Mouse (Mus musculus) bone marrow macrophage, adult 2 months (primary cell): Measurements from ENCODE around the gene Nol9. TPM values are rescaled to one million over a fixed set of nuclear protein-coding genes. Genes with fewer than 3 reads are reported as not detected.
A peak's percentile ranks its signal among the peaks of the same experiment; 100 is the strongest.
"Not testable (repeated sequence)": the region's sequence is repeated elsewhere in the genome, so short reads cannot be mapped to it uniquely, and the experiment has no call there.

ENCODE experiments used
- H3K27ac ChIP-seq: 2 replicates; pipeline ENCODE4 v1.5.1; 2012; ENCODE audit warnings: low read depth, low read length; ENCODE audit not compliant: insufficient read depth
- H3K4me1 ChIP-seq: 2 replicates; pipeline ENCODE4 v1.6.1; 2012; ENCODE audit warnings: low read length; ENCODE audit not compliant: control insufficient read depth, insufficient read depth
- H3K4me3 ChIP-seq: 2 replicates; pipeline ENCODE4 v1.5.1; 2012; ENCODE audit warnings: mild to moderate bottlenecking, low read length, moderate library complexity; ENCODE audit not compliant: insufficient read depth
- CTCF ChIP-seq: IDR thresholded peaks from 2 replicates; pipeline ENCODE4 v1.5.1; 2012; ENCODE audit warnings: low read depth, mild to moderate bottlenecking, low read length, moderate library complexity
- POLR2A ChIP-seq: IDR thresholded peaks from 2 replicates; pipeline ENCODE4 v1.6.1; 2012; ENCODE audit warnings: mild to moderate bottlenecking, low read depth, low read length, borderline replicate concordance
- polyA plus RNA-seq: library from polyadenylated mRNA; stranded (reverse); fragments of >200 nt; gene quantifications from 2 replicates; pipeline ENCODE4 v1.2.4, GENCODE M21; 2012; ENCODE audit not compliant: missing spikeins, insufficient read depth, insufficient read length

The Nol9 gene
- polyA plus RNA-seq, 1 experiment, result 11.1 TPM

DNA sequence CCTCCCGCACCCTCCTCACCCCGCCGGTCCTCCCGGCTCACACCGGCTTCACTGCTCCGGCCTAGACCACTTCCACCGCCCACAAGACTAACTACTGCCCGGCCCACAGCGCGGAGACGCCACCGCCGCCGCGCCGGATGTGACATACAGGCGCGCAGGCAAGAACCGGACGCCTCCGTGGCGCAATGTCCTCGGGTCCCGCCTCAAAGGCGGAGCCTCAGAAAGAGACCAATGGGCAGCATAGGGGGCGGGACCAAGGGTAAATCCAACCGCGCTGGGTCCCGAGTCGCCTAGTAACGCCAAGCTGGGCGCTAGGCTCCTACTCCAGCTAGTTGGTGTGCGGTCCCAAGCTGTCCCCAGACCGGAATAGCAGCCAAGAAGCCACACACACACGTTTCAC is 11.6 kb upstream of the Nol9 start, which contains the start of gene Zbtb48:
TSS of gene Zbtb48 (minus strand) at position 148 of the 400 bp plus-strand sequence.
- TF ChIP-seq CTCF (no peak), POLR2A (no peak)
- Histone ChIP-seq H3K4me1 (peaks cover 9% of the 10 kb centered on the region), H3K27ac (peak within 1 kb of the TSS; percentile 29), H3K4me3 (peak within 1 kb of the TSS; percentile 75)

DNA sequence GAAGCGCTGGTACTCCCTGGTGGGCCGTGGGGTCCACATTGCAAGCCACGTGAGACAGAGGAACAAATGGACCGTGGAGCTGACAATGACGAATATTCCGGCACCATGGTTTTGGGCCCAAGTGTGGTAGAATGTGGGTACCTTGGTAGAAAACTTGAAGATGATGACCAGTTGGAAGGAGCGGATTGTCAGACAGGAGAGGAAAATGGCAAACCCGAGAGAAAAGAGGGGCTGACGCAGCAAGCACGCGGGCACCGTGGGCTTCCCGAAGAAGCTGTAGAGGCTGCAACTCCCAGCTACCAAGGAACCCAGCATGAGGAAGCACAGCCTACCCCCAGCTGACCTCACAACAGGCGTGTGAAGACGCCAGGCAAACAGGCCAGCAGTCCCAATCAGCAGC is 10.7 kb upstream of the Nol9 start:
- Histone ChIP-seq H3K27ac (no peak overlapping the region), H3K4me3 (no peak overlapping the region), H3K4me1 (peaks cover 9% of the 10 kb centered on the region)
- TF ChIP-seq POLR2A (no peak), CTCF (no peak)

DNA sequence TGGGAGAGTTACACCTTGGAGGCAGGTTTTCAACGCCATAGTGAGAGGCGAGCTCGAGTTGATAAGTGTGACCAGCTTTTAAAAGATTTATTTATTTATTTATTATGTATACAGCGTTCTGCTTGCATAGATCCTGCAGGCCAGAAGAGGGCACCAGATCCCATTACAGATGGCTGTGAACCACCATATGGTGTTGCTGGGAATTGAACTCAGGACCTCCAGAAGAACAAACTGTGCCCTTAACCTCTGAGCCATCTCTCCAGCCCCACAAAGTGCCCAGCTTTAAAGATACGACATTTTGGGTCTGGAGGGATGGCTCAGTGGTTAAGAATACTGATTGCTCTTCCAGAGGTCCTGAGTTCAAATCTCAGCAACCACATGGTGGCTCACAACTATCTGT is 10.0 kb upstream of the Nol9 start:
- H3K27ac ChIP-seq, result no peak overlapping the region
- TF ChIP-seq POLR2A (no peak), CTCF (no peak)
- H3K4me3 ChIP-seq, result no peak overlapping the region
- peaks cover 9% of the 10 kb centered on the region for H3K4me1 ChIP-seq

DNA sequence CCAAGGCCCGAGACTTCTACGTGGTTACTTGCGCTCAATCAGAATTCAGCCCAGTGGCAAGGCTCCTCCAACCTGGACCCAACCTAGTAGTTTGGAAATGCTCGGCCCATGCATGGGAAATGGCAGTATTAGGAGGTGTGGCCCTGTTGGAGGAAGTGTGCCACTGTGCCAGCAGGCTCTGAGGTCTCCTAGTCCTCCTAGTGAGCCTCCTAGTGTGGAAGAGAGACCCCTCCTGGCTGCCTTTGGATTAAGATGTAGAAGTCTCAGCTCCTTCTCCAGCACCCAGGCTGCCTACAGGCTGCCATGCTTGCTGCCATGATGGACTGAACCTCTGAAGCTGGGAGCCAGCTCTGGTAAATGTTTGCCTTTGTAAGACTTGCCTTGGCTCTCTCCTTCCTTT is 9.1 kb upstream of the Nol9 start:
- Histone ChIP-seq H3K4me3 (no peak overlapping the region), H3K27ac (no peak overlapping the region), H3K4me1 (peaks cover 9% of the 10 kb centered on the region)
- TF ChIP-seq POLR2A, result no peak
- TF ChIP-seq CTCF, result no peak

DNA sequence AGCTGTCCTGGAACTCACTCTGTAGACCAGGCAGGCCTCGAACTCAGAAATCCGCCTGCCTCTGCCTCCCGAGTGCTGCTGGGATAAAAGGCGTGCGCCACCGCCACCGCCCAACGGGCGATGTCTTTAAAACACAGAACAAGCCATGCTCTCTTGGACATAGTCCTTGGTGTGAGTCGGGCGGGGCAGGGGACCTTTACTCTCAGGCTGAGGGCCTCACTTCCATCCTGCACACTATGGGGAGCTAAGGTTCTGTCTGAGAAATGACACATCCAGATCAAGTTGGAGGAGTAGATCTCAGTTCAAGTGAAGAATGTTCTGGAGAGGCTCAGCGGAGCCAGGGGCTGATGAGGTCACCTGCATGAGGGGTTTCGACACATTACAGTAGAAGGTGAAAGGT is 6.2 kb upstream of the Nol9 start:
- TF ChIP-seq POLR2A (no peak), CTCF (no peak)
- Histone ChIP-seq H3K4me1 (peaks cover 2% of the 10 kb centered on the region), H3K4me3 (no peak overlapping the region), H3K27ac (no peak overlapping the region)

- not testable (repeated sequence) for H3K4me1 ChIP-seq, H3K4me3 ChIP-seq, H3K27ac ChIP-seq
Observed at GRCm38 (mm10) chr4:152036464-152036863, 2.7 kb upstream of the Nol9 start.

DNA sequence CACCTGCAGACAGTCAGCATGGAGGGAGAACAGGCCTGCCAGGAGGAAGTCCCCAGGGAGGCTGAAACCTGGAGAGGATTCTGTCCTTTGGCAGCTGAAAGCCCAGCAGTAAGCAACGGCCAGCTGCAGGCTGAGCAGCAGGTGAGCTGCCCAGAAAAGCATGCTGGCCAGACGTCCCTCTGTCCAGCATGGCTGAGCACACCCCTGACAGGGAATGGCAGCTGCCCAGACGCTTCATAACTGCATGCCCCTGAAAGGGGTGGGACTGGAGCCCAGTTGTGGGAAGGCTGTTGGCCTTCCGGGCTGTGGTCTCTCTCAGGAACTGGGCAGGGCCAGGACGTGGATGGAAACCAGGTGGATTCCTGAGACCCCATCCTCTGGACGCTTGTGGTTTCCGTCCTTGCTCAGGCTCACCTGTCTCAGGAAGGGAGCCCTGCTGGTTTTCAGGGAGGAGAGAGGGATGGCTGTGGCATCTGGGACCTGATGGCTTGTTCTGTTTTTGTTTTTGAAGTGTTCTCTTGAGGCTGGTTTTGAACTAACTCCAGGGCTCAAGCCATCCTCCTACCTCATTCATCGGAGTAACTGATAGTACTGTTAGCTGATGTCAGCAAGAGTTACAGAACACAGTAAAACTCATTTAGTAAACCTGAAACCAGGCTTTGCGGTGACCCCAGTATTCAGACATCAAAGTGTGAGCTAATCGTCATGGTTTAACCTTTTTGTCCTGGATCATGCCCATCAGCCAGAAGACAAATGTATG is 716 bp upstream of the Nol9 start, which contains the start of gene Tas1r1:
TSS of gene Tas1r1 (minus strand) at position 344 of the 760 bp plus-strand sequence.
- Histone ChIP-seq H3K4me3 (peak within 1 kb of the TSS; percentile 96), H3K4me1 (peaks cover 3% of the 10 kb centered on the region; the same call in 1 of the 2 replicates), H3K27ac (no peak within 1 kb of the TSS)

GRCm38 (mm10) chr4:152039831-152040310 is 750 bp downstream of the Nol9 start:
- Histone ChIP-seq H3K4me1 (peaks cover 3% of the 10 kb centered on the region; the same call in 1 of the 2 replicates), H3K27ac (no peak overlapping the region), H3K4me3 (peak overlapping the region; percentile 96)
- TF ChIP-seq POLR2A, result no peak
- no peak for TF ChIP-seq CTCF

More for the DNA sequence above, 716 bp upstream of the Nol9 start, which contains the start of gene Tas1r1:
- TF ChIP-seq POLR2A (no peak), CTCF (no peak)

DNA sequence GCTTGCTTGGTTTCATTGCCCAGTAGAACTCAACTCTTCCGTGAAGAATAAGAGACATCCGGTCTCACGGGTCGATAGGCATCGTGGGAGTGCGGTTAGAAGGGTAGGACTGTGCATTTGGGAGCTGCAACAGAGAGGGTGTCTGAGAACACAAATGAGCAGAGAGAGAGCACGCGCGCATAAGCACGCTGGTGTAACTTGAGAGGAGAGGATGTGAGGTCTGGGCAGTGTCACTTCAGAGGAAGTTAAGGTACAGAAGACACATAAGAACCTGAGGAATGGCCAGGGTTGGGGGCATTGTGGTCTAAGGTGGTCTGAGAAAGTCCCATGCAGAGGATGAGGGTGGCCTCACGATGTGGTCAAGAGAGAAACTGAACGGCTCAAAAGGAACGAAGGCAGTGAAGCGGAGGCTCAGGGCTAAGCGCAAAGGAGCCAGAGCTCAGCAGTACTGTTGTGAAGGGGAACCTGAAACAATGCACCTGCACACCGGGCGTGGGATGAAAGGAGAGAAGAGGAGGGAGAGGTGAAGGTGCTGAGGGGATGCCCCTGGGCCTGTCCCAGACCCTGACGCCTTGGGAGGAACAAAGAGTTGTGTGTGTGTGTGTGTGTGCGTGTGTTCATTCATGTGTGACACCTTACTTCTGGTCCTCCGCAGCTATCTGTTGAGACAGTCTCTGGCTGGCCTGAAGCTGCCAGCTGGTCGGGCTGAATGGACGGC is 3.0 kb downstream of the Nol9 start:
- Histone ChIP-seq H3K27ac (no peak overlapping the region), H3K4me1 (peaks cover 3% of the 10 kb centered on the region; the same call in 1 of the 2 replicates), H3K4me3 (no peak overlapping the region)
- TF ChIP-seq POLR2A (no peak), CTCF (no peak)

DNA sequence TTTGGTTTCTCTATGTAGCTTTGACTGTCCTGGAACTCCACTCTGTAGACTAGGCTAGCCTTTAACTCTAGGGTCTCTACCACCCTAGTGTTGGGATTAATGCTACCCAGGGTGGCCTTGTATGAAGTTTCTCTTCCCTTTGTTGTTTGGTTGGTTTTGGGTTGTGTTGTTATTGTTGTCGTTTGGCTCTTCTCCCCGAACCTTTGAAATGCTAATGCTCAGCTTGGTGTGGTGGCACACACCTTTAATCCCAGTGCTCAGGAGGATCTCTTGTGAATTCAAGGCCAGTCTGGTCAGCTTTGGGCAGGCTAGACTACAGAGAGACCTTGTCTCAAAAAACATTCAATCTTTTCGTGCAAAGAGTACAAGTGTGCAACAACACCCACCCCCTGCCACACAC is 4.0 kb downstream of the Nol9 start:
- no peak for TF ChIP-seq POLR2A
- TF ChIP-seq CTCF, result no peak
- Histone ChIP-seq H3K4me3 (no peak overlapping the region), H3K27ac (no peak overlapping the region), H3K4me1 (peaks cover 3% of the 10 kb centered on the region; the same call in 1 of the 2 replicates)
